Mouse (Mus musculus): ENCODE measurements around the gene A830005F24Rik. TPM values are rescaled to one million over a fixed set of nuclear protein-coding genes. Genes with fewer than 3 reads are reported as not detected.
A peak's percentile ranks its signal among the peaks of the same experiment; 100 is the strongest.

Gene A830005F24Rik
- total and polyA plus RNA-seq, 2 experiments from 2014 or later = 0.66 to 1.2 TPM

DNA sequence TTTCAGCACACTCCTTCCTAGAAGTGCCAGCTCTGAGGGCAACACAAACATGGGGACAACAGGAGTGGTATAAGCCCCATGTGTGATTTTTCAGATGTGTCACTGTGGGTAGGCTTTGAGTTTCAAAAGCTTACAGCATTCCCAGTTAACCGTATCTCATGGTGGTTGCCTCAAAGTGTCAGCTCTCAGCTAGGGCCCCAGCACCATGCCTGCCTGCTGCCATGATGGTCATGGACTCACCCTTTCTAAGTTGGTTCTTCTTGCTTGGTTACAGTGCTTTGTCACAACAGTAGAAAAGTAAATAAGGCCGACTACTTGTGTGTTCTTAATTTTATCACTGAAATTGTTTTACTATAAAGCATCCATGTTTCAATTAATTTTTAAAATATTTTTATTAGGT is 18.1 kb downstream of the A830005F24Rik start:
- H3K27me3 ChIP-seq (ENCODE audit: insufficient read depth, low read length) = no peaks in the 10 kb centered on the region
- no peaks in the 10 kb centered on the region for H3K4me1 ChIP-seq (ENCODE audit: insufficient read depth, low read length)
- H3K9ac ChIP-seq (replicated peaks; ENCODE audit: low read length, poor library complexity, severe bottlenecking) = no peak overlapping the region
- 76% methylated on average over 2 of the region's 2 CpGs for whole genome bisulfite sequencing
- no peaks in the 10 kb centered on the region for H3K9me3 ChIP-seq (ENCODE audit: low read length)
- no peaks in the 10 kb centered on the region for H3K36me3 ChIP-seq (ENCODE audit: insufficient read depth, low read length)
- H3K4me3 ChIP-seq (ENCODE audit: low read depth, low read length) = no peak overlapping the region
- no peak overlapping the region for H3K4me2 ChIP-seq (ENCODE audit: low read depth, low read length, poor library complexity, severe bottlenecking)
- no peak for DNase-seq (ENCODE audit: low spot score)
- no peak for TF ChIP-seq CTCF (IDR thresholded peaks at IDR 0.05)
- no peak overlapping the region for H3K27ac ChIP-seq (ENCODE audit: low read depth, low read length)
- no peak for ATAC-seq (ENCODE audit: low FRiP score)

DNA sequence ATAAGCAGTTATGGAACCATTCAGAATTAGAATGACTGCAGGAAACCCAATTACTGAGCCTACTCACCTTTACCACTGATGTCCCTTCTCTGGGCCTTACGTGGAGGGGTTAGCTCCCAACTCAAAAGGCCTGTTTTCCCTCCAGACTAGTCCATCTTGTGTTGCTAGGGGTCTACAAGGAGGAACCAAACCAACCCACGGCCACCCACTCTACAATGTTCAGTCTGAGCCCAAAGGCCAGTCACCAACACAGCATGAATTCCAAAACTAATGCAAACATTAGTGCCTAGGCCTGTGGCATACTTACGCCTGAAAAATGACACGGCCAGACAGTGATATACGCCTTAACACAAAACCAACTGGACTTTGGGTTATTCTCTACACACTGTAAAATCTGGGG is 20.1 kb downstream of the A830005F24Rik start:
- DNase-seq (ENCODE audit: low spot score) (no peak), ATAC-seq (ENCODE audit: low FRiP score) (no peak)
- Histone ChIP-seq H3K4me3 (ENCODE audit: low read depth, low read length) (no peak overlapping the region), H3K27me3 (ENCODE audit: insufficient read depth, low read length) (no peaks in the 10 kb centered on the region), H3K4me1 (ENCODE audit: insufficient read depth, low read length) (no peaks in the 10 kb centered on the region), H3K36me3 (ENCODE audit: insufficient read depth, low read length) (0 out of 2 replicates have a peak, but pooled peaks cover 3% of the 10 kb centered on the region), H3K9me3 (ENCODE audit: low read length) (no peaks in the 10 kb centered on the region), H3K4me2 (ENCODE audit: low read depth, low read length, poor library complexity, severe bottlenecking) (no peak overlapping the region), H3K9ac (replicated peaks; ENCODE audit: low read length, poor library complexity, severe bottlenecking) (no peak overlapping the region), H3K27ac (ENCODE audit: low read depth, low read length) (no peak overlapping the region)
- WGBS = 88% methylated on average over 5 of the region's 5 CpGs
- no peak for TF ChIP-seq CTCF (IDR thresholded peaks at IDR 0.05)

DNA sequence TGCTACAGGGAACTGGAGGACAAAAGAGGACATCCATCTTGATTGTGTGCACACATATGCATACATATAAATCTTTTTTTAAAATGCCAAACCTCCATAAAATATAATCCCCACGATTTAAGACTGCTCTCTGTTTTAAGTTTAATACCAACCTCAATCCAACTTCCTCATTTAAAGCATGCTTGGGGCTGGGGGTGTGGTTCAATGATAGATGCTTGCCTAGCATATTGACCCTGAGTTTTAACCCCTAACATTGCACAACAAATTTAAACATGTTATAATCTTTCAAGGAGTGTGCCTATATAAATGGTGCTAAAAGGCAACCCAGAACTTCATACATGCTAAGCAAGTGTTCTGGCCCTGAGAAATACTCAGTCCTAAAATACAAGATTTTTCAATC is 27.1 kb downstream of the A830005F24Rik start:
- no peak for TF ChIP-seq CTCF (IDR thresholded peaks at IDR 0.05)
- Histone ChIP-seq H3K9ac (replicated peaks; ENCODE audit: low read length, poor library complexity, severe bottlenecking) (no peak overlapping the region), H3K4me1 (ENCODE audit: insufficient read depth, low read length) (peaks cover 8% of the 10 kb centered on the region; the same call in 1 of the 2 replicates), H3K9me3 (ENCODE audit: low read length) (no peaks in the 10 kb centered on the region), H3K27ac (ENCODE audit: low read depth, low read length) (no peak overlapping the region), H3K27me3 (ENCODE audit: insufficient read depth, low read length) (no peaks in the 10 kb centered on the region), H3K36me3 (ENCODE audit: insufficient read depth, low read length) (0 out of 2 replicates have a peak, but pooled peaks cover 3% of the 10 kb centered on the region), H3K4me2 (ENCODE audit: low read depth, low read length, poor library complexity, severe bottlenecking) (no peak overlapping the region; the same call in 1 of the 2 replicates), H3K4me3 (ENCODE audit: low read depth, low read length) (no peak overlapping the region)
- no peak for DNase-seq (ENCODE audit: low spot score)
- 70% methylated on average over 1 of the region's 1 CpGs for WGBS
- no peak for ATAC-seq (ENCODE audit: low FRiP score)

DNA sequence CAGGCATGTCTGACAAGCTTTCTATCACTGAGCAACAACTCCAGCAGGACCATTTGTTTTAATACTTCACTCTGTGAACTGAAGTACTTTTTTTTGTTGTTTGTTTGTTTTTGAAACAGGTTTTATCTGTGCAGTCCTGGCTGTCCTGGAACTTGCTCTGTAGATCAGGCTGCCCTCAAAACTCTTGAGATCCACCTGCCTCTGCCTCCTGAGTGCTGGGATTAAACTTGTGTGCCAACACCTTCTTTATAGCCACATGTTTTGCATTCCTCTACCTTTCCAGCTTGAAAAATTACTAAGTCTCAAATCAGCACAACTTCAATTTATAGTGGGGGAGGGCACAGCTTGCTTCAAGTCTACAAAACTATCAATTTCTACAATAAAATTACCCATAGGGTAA is 31.0 kb downstream of the A830005F24Rik start:
- DNase-seq (ENCODE audit: low spot score) (no peak), ATAC-seq (ENCODE audit: low FRiP score) (no peak)
- Histone ChIP-seq H3K4me3 (ENCODE audit: low read depth, low read length) (no peak overlapping the region; the same call in 1 of the 2 replicates), H3K27me3 (ENCODE audit: insufficient read depth, low read length) (no peaks in the 10 kb centered on the region), H3K4me2 (ENCODE audit: low read depth, low read length, poor library complexity, severe bottlenecking) (peak overlapping the region; percentile 60; the same call in 1 of the 2 replicates), H3K27ac (ENCODE audit: low read depth, low read length) (no peak overlapping the region), H3K4me1 (ENCODE audit: insufficient read depth, low read length) (peaks cover 8% of the 10 kb centered on the region; the same call in 1 of the 2 replicates), H3K36me3 (ENCODE audit: insufficient read depth, low read length) (no peaks in the 10 kb centered on the region), H3K9ac (replicated peaks; ENCODE audit: low read length, poor library complexity, severe bottlenecking) (no peak overlapping the region), H3K9me3 (ENCODE audit: low read length) (no peaks in the 10 kb centered on the region)
- no peak for TF ChIP-seq CTCF (IDR thresholded peaks at IDR 0.05)

DNA sequence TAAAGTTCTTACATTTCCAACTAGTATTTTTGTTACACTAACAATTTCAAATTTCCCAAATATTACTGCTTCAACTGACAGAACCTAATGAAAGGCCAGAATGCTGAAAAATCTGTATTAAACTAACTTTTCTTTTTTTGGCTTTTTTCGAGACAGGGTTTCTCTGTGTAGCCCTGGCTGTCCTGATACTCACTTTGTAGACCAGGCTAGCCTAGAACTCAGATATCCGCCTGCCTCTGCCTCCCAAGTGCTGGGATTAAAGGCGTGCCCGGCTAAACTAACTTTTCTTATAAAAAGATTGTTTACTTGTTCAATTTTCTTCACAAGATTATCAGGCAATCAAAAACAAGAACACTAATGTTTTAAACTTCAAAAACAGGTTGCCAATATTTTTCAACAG is 31.5 kb downstream of the A830005F24Rik start:
- DNase-seq (ENCODE audit: low spot score) = no peak
- H3K4me2 ChIP-seq (ENCODE audit: low read depth, low read length, poor library complexity, severe bottlenecking) = peak overlapping the region; percentile 60
- no peaks in the 10 kb centered on the region for H3K27me3 ChIP-seq (ENCODE audit: insufficient read depth, low read length)
- H3K27ac ChIP-seq (ENCODE audit: low read depth, low read length) = no peak overlapping the region
- ATAC-seq (ENCODE audit: low FRiP score) = no peak
- H3K4me1 ChIP-seq (ENCODE audit: insufficient read depth, low read length) = peaks cover 8% of the 10 kb centered on the region; the same call in 1 of the 2 replicates
- peak overlapping the region; percentile 94 for H3K4me3 ChIP-seq (ENCODE audit: low read depth, low read length)
- no peaks in the 10 kb centered on the region for H3K9me3 ChIP-seq (ENCODE audit: low read length)
- WGBS = 54% methylated on average over 4 of the region's 4 CpGs
- no peak overlapping the region for H3K9ac ChIP-seq (replicated peaks; ENCODE audit: low read length, poor library complexity, severe bottlenecking)
- no peak for TF ChIP-seq CTCF (IDR thresholded peaks at IDR 0.05)
- H3K36me3 ChIP-seq (ENCODE audit: insufficient read depth, low read length) = no peaks in the 10 kb centered on the region

DNA sequence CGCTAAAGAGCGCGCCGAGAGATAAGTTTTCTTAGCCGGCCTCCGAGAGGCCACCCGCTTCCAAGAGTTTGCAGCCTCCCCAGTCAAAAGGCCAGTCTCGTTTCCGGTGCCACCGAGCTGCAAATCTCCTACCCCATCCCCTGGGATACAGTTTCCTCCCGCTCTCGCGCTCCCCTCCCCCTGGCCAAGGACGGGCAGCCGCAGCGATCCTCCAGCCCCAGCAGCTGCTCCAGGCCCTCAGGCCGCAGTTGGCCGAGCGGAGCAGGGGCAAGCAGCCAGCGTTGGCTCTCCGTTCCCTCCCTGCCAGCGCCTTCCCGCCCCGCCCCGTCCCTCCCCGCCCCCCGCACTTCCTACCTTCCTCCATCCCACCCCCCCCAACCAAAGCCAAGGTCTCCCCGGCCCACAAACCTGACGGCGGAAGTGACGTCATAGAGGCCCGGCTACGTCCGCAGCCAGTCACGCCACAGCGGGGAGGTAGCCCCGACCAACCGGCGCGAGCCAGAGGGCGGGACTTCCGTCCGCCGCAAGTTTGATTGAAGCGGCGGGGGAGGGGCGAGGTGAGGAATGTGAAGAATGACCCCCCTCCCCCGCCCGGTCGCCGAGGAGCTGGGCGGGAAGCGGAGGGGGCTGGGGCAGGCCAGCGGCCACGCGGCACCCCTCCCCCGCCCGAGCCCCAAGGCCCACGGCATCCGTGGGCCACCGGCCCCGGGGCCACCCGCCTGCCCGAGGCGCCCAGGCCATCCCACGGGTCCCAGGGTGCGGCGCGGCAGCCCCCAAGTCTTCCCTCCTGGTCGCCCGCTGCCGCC is 32.3 kb downstream of the A830005F24Rik start:
- no peaks in the 10 kb centered on the region for H3K9me3 ChIP-seq (ENCODE audit: low read length)

More for the DNA sequence above, 32.3 kb downstream of the A830005F24Rik start:
- H3K9ac ChIP-seq (replicated peaks; ENCODE audit: low read length, poor library complexity, severe bottlenecking) = peak overlapping the region; percentile 99
- no peaks in the 10 kb centered on the region for H3K27me3 ChIP-seq (ENCODE audit: insufficient read depth, low read length)
- H3K4me1 ChIP-seq (ENCODE audit: insufficient read depth, low read length) = peaks cover 8% of the 10 kb centered on the region; the same call in 1 of the 2 replicates
- WGBS = under 1% methylated on average over 55 of the region's 72 CpGs
- DNase-seq (ENCODE audit: low spot score) (peak; percentile 99), ATAC-seq (ENCODE audit: low FRiP score) (peak; percentile 90)
- no peaks in the 10 kb centered on the region for H3K36me3 ChIP-seq (ENCODE audit: insufficient read depth, low read length)
- peak overlapping the region; percentile 60 for H3K4me2 ChIP-seq (ENCODE audit: low read depth, low read length, poor library complexity, severe bottlenecking)
- H3K4me3 ChIP-seq (ENCODE audit: low read depth, low read length) = peak overlapping the region; percentile 94
- TF ChIP-seq CTCF (IDR thresholded peaks at IDR 0.05) = no peak
- H3K27ac ChIP-seq (ENCODE audit: low read depth, low read length) = peak overlapping the region; percentile 100

Measured in midbrain, postnatal 0 days (tissue).